Mouse (Mus musculus): Measurements from ENCODE around the gene Wnt16. TPM values are rescaled to one million over a fixed set of nuclear protein-coding genes. Genes with fewer than 3 reads are reported as not detected.

Wnt16 gene
- polyA plus RNA-seq, 1 experiment from 2014 or later: 0.52 TPM

GRCm38 (mm10) chr6:22282405-22282804, 5.6 kb upstream of the Wnt16 start:
- no peak overlapping the region for H3K9ac ChIP-seq
- 85% methylated on average over 4 of the region's 4 CpGs for WGBS
- no peaks in the 10 kb centered on the region for H3K9me3 ChIP-seq
- no peak for ATAC-seq
- no peak overlapping the region for H3K27ac ChIP-seq
- H3K4me3 ChIP-seq (replicated peaks): no peak overlapping the region
- no peak overlapping the region for H3K4me2 ChIP-seq (replicated peaks)
- no peaks in the 10 kb centered on the region for H3K27me3 ChIP-seq (replicated peaks)
- H3K4me1 ChIP-seq (replicated peaks): no peaks in the 10 kb centered on the region
- H3K36me3 ChIP-seq: no peaks in the 10 kb centered on the region

- Histone ChIP-seq H3K4me1 (replicated peaks) (peaks cover 20% of the 10 kb centered on the region), H3K4me3 (replicated peaks) (peak overlapping the region; percentile 36), H3K9me3 (no peaks in the 10 kb centered on the region), H3K27ac (no peak overlapping the region), H3K4me2 (replicated peaks) (peak overlapping the region; percentile 85), H3K9ac (0 out of 2 replicates have a peak overlapping the region, but pooled peaks have one; percentile 17), H3K27me3 (replicated peaks) (peaks cover 17% of the 10 kb centered on the region), H3K36me3 (no peaks in the 10 kb centered on the region)
- peak; percentile 77 for ATAC-seq
- 2% methylated on average over 38 of the region's 38 CpGs for WGBS
These were observed 872 bp downstream of the Wnt16 start for GRCm38 (mm10) chr6:22288737-22289460.

GRCm38 (mm10) chr6:22289461-22290021, 1.5 kb downstream of the Wnt16 start:
- H3K36me3 ChIP-seq: no peaks in the 10 kb centered on the region
- ATAC-seq: no peak
- H3K27ac ChIP-seq: no peak overlapping the region
- H3K4me1 ChIP-seq (replicated peaks): peaks cover 20% of the 10 kb centered on the region
- H3K4me2 ChIP-seq (replicated peaks): peak overlapping the region; percentile 85
- no peaks in the 10 kb centered on the region for H3K9me3 ChIP-seq
- 3% methylated on average over 21 of the region's 21 CpGs for WGBS
- 0 out of 2 replicates have a peak overlapping the region, but pooled peaks have one; percentile 17 for H3K9ac ChIP-seq
- H3K27me3 ChIP-seq (replicated peaks): peaks cover 17% of the 10 kb centered on the region
- H3K4me3 ChIP-seq (replicated peaks): peak overlapping the region; percentile 36

GRCm38 (mm10) chr6:22290790-22291189, 2.8 kb downstream of the Wnt16 start:
- ATAC-seq: no peak
- H3K27me3 ChIP-seq (replicated peaks): peaks cover 17% of the 10 kb centered on the region
- no peak overlapping the region for H3K9ac ChIP-seq
- H3K4me3 ChIP-seq (replicated peaks): no peak overlapping the region
- no peaks in the 10 kb centered on the region for H3K9me3 ChIP-seq
- H3K27ac ChIP-seq: no peak overlapping the region
- no peak overlapping the region for H3K4me2 ChIP-seq (replicated peaks)
- no peaks in the 10 kb centered on the region for H3K36me3 ChIP-seq
- 76% methylated on average over 8 of the region's 8 CpGs for WGBS
- peaks cover 20% of the 10 kb centered on the region for H3K4me1 ChIP-seq (replicated peaks)

GRCm38 (mm10) chr6:22292056-22292455, 4.0 kb downstream of the Wnt16 start:
- H3K9me3 ChIP-seq: no peaks in the 10 kb centered on the region
- H3K4me1 ChIP-seq (replicated peaks): peaks cover 20% of the 10 kb centered on the region
- H3K27ac ChIP-seq: no peak overlapping the region
- WGBS: 36% methylated on average over 4 of the region's 4 CpGs
- H3K36me3 ChIP-seq: no peaks in the 10 kb centered on the region
- H3K9ac ChIP-seq: no peak overlapping the region
- no peak overlapping the region for H3K4me2 ChIP-seq (replicated peaks)
- no peak for ATAC-seq
- peaks cover 17% of the 10 kb centered on the region for H3K27me3 ChIP-seq (replicated peaks)
- H3K4me3 ChIP-seq (replicated peaks): no peak overlapping the region

- Histone ChIP-seq H3K27me3 (replicated peaks) (peaks cover 6% of the 10 kb centered on the region), H3K27ac (no peak overlapping the region), H3K9ac (no peak overlapping the region), H3K4me2 (replicated peaks) (no peak overlapping the region), H3K36me3 (no peaks in the 10 kb centered on the region), H3K9me3 (no peaks in the 10 kb centered on the region), H3K4me3 (replicated peaks) (no peak overlapping the region), H3K4me1 (replicated peaks) (peaks cover 8% of the 10 kb centered on the region)
- ATAC-seq: no peak
- 65% methylated on average over 3 of the region's 3 CpGs for WGBS
These were observed 5.9 kb downstream of the Wnt16 start for GRCm38 (mm10) chr6:22293922-22294321.

- Histone ChIP-seq H3K9ac (no peak overlapping the region), H3K27me3 (replicated peaks) (no peaks in the 10 kb centered on the region), H3K4me2 (replicated peaks) (no peak overlapping the region), H3K9me3 (no peaks in the 10 kb centered on the region), H3K4me3 (replicated peaks) (no peak overlapping the region), H3K36me3 (no peaks in the 10 kb centered on the region), H3K4me1 (replicated peaks) (no peaks in the 10 kb centered on the region), H3K27ac (no peak overlapping the region)
- ATAC-seq: no peak
- WGBS: 63% methylated on average over 6 of the region's 6 CpGs
These were observed 9.0 kb downstream of the Wnt16 start for GRCm38 (mm10) chr6:22297028-22297427.

- 51% methylated on average over 14 of the region's 14 CpGs for WGBS
- H3K27ac ChIP-seq: no peak overlapping the region
- ATAC-seq: no peak
- peak overlapping the region; percentile 34 for H3K4me2 ChIP-seq (replicated peaks)
- H3K27me3 ChIP-seq (replicated peaks): no peaks in the 10 kb centered on the region
- H3K9ac ChIP-seq: no peak overlapping the region
- no peaks in the 10 kb centered on the region for H3K4me1 ChIP-seq (replicated peaks)
- no peaks in the 10 kb centered on the region for H3K9me3 ChIP-seq
- no peaks in the 10 kb centered on the region for H3K36me3 ChIP-seq
- no peak overlapping the region for H3K4me3 ChIP-seq (replicated peaks)
These were observed 10.0 kb downstream of the Wnt16 start for GRCm38 (mm10) chr6:22298059-22298458.

- no peak overlapping the region for H3K4me2 ChIP-seq (replicated peaks)
- WGBS: 55% methylated on average over 13 of the region's 13 CpGs
- no peaks in the 10 kb centered on the region for H3K36me3 ChIP-seq
- ATAC-seq: peak; percentile 41
- H3K9ac ChIP-seq: no peak overlapping the region
- H3K27ac ChIP-seq: no peak overlapping the region
- H3K9me3 ChIP-seq: no peaks in the 10 kb centered on the region
- no peaks in the 10 kb centered on the region for H3K27me3 ChIP-seq (replicated peaks)
- 0 out of 2 replicates have a peak, but pooled peaks cover 6% of the 10 kb centered on the region for H3K4me1 ChIP-seq (replicated peaks)
- no peak overlapping the region for H3K4me3 ChIP-seq (replicated peaks)
These were observed 37.5 kb downstream of the Wnt16 start for GRCm38 (mm10) chr6:22325364-22326072.

GRCm38 (mm10) chr6:22326289-22326688, 38.3 kb downstream of the Wnt16 start:
- no peaks in the 10 kb centered on the region for H3K27me3 ChIP-seq (replicated peaks)
- H3K27ac ChIP-seq: no peak overlapping the region

GRCm38 (mm10) chr6:22327091-22327490, 39.1 kb downstream of the Wnt16 start:
- Histone ChIP-seq H3K4me1 (replicated peaks) (0 out of 2 replicates have a peak, but pooled peaks cover 6% of the 10 kb centered on the region), H3K36me3 (no peaks in the 10 kb centered on the region), H3K4me3 (replicated peaks) (no peak overlapping the region), H3K27ac (no peak overlapping the region), H3K9ac (no peak overlapping the region), H3K9me3 (no peaks in the 10 kb centered on the region), H3K27me3 (replicated peaks) (no peaks in the 10 kb centered on the region), H3K4me2 (replicated peaks) (no peak overlapping the region)
- WGBS: 34% methylated on average over 4 of the region's 4 CpGs
- peak; percentile 66 for ATAC-seq

More at GRCm38 (mm10) chr6:22326289-22326688, 38.3 kb downstream of the Wnt16 start:
- Histone ChIP-seq H3K4me1 (replicated peaks) (0 out of 2 replicates have a peak, but pooled peaks cover 6% of the 10 kb centered on the region), H3K4me2 (replicated peaks) (no peak overlapping the region), H3K36me3 (no peaks in the 10 kb centered on the region), H3K9ac (no peak overlapping the region), H3K9me3 (no peaks in the 10 kb centered on the region), H3K4me3 (replicated peaks) (no peak overlapping the region)
- no peak; the same call in 1 of the 2 replicates for ATAC-seq
- 73% methylated on average over 4 of the region's 4 CpGs for WGBS

- WGBS: 70% methylated on average over 8 of the region's 8 CpGs
- ATAC-seq: no peak
- H3K36me3 ChIP-seq: no peaks in the 10 kb centered on the region
These were observed 39.9 kb downstream of the Wnt16 start for GRCm38 (mm10) chr6:22327931-22328330.

More at GRCm38 (mm10) chr6:22327931-22328330, 39.9 kb downstream of the Wnt16 start:
- Histone ChIP-seq H3K4me2 (replicated peaks) (no peak overlapping the region), H3K4me3 (replicated peaks) (no peak overlapping the region), H3K9ac (no peak overlapping the region), H3K9me3 (no peaks in the 10 kb centered on the region), H3K4me1 (replicated peaks) (0 out of 2 replicates have a peak, but pooled peaks cover 6% of the 10 kb centered on the region), H3K27ac (no peak overlapping the region), H3K27me3 (replicated peaks) (no peaks in the 10 kb centered on the region)

All from intestine, embryonic 15.5 days (tissue).